Mouse (Mus musculus): Measurements from ENCODE around the gene Rad50. TPM values are rescaled to one million over a fixed set of nuclear protein-coding genes. Genes with fewer than 3 reads are reported as not detected.

Rad50 gene
- total and polyA plus RNA-seq, 3 experiments = 39.6 to 53.6 (median 48.2) TPM

- TF ChIP-seq HCFC1 (IDR thresholded peaks at IDR 0.05; ENCODE audit: low read depth, low read length) (no peak; the same call in 1 of the 2 replicates), NELFE (IDR thresholded peaks at IDR 0.05; ENCODE audit: low read depth, low read length) (0 out of 2 replicates have a peak, but pooled peaks have one; percentile 30), SIN3A (IDR thresholded peaks at IDR 0.05; ENCODE audit: low read length) (peak; percentile 63), POLR2AphosphoS2 (IDR thresholded peaks at IDR 0.05; ENCODE audit: low read depth, low read length) (no peak), EP300 (IDR thresholded peaks at IDR 0.05; ENCODE audit: low read length) (no peak), NRF1 (IDR thresholded peaks at IDR 0.05; ENCODE audit: low read depth, low read length) (no peak), CTCF (conservative IDR thresholded peaks at IDR 0.05 in 1 of 2, IDR thresholded peaks at IDR 0.05 in 1 of 2; ENCODE audit: low read depth in 2 of 2, low read length in 2 of 2) (no peak), TCF12 (IDR thresholded peaks at IDR 0.05; ENCODE audit: low read depth, low read length) (0 out of 2 replicates have a peak, but pooled peaks have one; percentile 40)
Observed at GRCm38 (mm10) chr11:53615575-53615974, 91.5 kb downstream of the Rad50 start (continued).

GRCm38 (mm10) chr11:53615172-53615571 is 91.9 kb downstream of the Rad50 start:
- H3K9me3 ChIP-seq (replicated peaks; ENCODE audit: low read length) = peaks cover 28% of the 10 kb centered on the region
- H3K79me2 ChIP-seq (replicated peaks; ENCODE audit: control insufficient read depth, extremely low read depth, insufficient read depth, poor library complexity, severe bottlenecking) = peaks cover 25% of the 10 kb centered on the region
- in situ Hi-C loops (cut with MboI; ENCODE audit: low pct_ligation_motif_present, low pct_unique_long_range_greater_than_20kb, low sequenced_read_pairs) = no loop called here
- DNase-seq (ENCODE audit: extremely low read depth) = no peak
- peak overlapping the region; percentile 97 for H3K9ac ChIP-seq (ENCODE audit: insufficient read depth, low read depth)
- H3K4me1 ChIP-seq (ENCODE audit: control insufficient read depth in 1 of 2, insufficient read depth in 2 of 2) = peaks cover 23 to 46% of the 10 kb centered on the region in 2 experiments
- TF ChIP-seq CHD2 (IDR thresholded peaks at IDR 0.05; ENCODE audit: low read length) (no peak), CHD1 (IDR thresholded peaks at IDR 0.05; ENCODE audit: low read depth, low read length) (no peak), E2F4 (IDR thresholded peaks at IDR 0.05; ENCODE audit: insufficient replicate concordance, low read depth, low read length) (no peak), JUND (conservative IDR thresholded peaks at IDR 0.05; ENCODE audit: low read depth, low read length) (no peak), ZMIZ1 (IDR thresholded peaks at IDR 0.05; ENCODE audit: low read depth, low read length) (no peak), EP300 (IDR thresholded peaks at IDR 0.05; ENCODE audit: low read length) (no peak), ZNF384 (IDR thresholded peaks at IDR 0.05; ENCODE audit: low read depth, low read length) (no peak), ETS1 (conservative IDR thresholded peaks at IDR 0.05; ENCODE audit: low read depth, low read length) (no peak), BHLHE40 (IDR thresholded peaks at IDR 0.05; ENCODE audit: low read depth, low read length) (no peak), UBTF (IDR thresholded peaks at IDR 0.05; ENCODE audit: low read depth, low read length) (no peak), GABPA (IDR thresholded peaks at IDR 0.05; ENCODE audit: insufficient replicate concordance, low read depth, low read length) (no peak), SIN3A (IDR thresholded peaks at IDR 0.05; ENCODE audit: low read length) (no peak), HCFC1 (IDR thresholded peaks at IDR 0.05; ENCODE audit: low read depth, low read length) (no peak), MYC (IDR thresholded peaks at IDR 0.05; ENCODE audit: low read depth, low read length) (no peak; the same call in 1 of the 2 replicates), POLR2A (IDR thresholded peaks at IDR 0.05; ENCODE audit: low read depth, low read length) (no peak), USF1 (IDR thresholded peaks at IDR 0.05; ENCODE audit: low read depth, low read length) (no peak), RAD21 (IDR thresholded peaks at IDR 0.05; ENCODE audit: low read depth, low read length) (no peak), CTCF (conservative IDR thresholded peaks at IDR 0.05 in 1 of 2, IDR thresholded peaks at IDR 0.05 in 1 of 2; ENCODE audit: low read depth in 2 of 2, low read length in 2 of 2) (no peak), NELFE (IDR thresholded peaks at IDR 0.05; ENCODE audit: low read depth, low read length) (no peak), JUN (IDR thresholded peaks at IDR 0.05; ENCODE audit: insufficient read depth, low read depth, low read length) (no peak)
- H3K36me3 ChIP-seq (replicated peaks in 1 of 2; ENCODE audit: control insufficient read depth in 1 of 2, insufficient read depth in 1 of 2, low read length in 1 of 2) = peaks cover 20 to 46% of the 10 kb centered on the region in 2 experiments
- dilution Hi-C loops (cut with MboI; ENCODE audit: extremely low pct_ligation_motif_present, extremely low pct_unique_long_range_greater_than_20kb, low sequenced_read_pairs) = no loop called here
- peak overlapping the region; percentile 86 for H3K27ac ChIP-seq (ENCODE audit: insufficient read depth, low read depth)
- no peaks in the 10 kb centered on the region for H3K27me3 ChIP-seq (replicated peaks)
- peak overlapping the region; percentile 64 to 88 (median 69) for H3K4me3 ChIP-seq (replicated peaks in 1 of 3; ENCODE audit: low read depth in 2 of 3, low read length in 2 of 3, poor library complexity in 1 of 3)
- peak overlapping the region; percentile 79 for H3K4me2 ChIP-seq (ENCODE audit: insufficient read depth, low read depth, poor library complexity, severe bottlenecking)

Measured in CH12.LX (cell line).